Mouse (Mus musculus): Measurements from ENCODE around the gene Prpf19.

The Prpf19 gene

DNA sequence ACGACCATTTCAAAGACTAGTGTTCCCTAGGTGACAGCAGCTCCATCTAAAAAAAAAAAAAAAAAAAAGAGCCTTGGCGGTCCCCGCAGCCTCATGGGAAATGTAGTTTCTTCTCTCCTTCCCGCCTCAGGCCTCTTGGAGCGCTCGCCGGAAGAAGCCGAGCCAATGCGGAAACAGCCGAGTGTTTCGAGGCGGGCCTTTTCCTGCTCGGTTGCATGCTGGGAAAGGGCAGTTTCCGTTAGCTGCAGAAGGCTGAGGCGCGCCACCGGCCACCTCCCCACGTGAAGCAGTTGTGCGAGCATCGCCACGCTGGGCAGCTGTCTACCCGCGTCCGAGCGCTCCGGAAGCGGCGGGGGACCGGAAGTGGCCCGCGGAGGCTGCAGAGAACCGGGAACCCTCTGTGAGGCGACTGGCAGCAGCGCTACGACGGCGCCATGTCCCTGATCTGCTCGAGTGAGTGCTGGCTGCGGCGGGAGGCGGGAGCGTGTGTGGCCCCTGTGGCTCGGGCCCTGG, at the start of gene Prpf19:
TSS of gene Prpf19 (plus strand) at position 216 of the 513 bp plus-strand sequence.
- under 1% methylated on average over 43 of the region's 43 CpGs for WGBS

DNA sequence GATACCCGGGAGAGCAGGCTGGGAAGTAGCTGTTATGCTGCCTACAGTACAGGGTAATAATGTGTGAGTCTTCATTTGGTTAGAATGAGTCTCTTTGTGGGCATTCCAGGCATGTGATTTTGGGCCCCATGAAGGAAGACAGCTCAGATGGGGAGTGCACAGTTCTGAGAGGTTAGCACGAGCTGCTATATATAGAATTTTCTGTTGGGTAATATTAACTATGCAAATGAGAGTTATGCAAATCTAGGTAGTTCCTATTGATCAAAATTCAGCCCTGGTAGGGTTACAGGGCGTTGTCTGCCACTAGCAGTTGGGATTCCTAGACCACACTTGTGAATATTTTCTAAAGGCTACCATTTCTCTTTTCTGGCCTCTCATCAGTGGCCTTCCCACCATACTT, 49.6 kb upstream of the Prpf19 start:
- 78% methylated on average over 3 of the region's 3 CpGs for WGBS

DNA sequence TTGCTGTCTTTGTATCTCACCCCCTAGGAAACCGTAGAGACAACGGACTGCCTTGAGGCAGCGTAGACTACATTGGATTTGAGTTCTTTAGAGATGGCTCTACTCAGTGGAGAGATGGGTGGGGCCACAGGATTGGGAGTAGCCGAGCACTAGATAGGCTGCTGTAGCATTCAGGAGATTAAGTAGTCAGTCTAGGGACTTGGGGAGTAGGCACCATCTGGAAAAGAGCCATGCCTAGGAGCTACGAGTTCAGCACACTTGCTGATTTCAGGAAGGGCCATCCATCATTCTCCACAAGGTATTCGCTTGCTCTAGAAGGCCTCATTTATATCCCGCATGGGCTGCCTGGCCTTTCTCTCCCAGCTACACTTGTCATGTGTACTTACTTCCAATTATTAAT, 48.9 kb upstream of the Prpf19 start:
- 80% methylated on average over 7 of the region's 7 CpGs for WGBS

DNA sequence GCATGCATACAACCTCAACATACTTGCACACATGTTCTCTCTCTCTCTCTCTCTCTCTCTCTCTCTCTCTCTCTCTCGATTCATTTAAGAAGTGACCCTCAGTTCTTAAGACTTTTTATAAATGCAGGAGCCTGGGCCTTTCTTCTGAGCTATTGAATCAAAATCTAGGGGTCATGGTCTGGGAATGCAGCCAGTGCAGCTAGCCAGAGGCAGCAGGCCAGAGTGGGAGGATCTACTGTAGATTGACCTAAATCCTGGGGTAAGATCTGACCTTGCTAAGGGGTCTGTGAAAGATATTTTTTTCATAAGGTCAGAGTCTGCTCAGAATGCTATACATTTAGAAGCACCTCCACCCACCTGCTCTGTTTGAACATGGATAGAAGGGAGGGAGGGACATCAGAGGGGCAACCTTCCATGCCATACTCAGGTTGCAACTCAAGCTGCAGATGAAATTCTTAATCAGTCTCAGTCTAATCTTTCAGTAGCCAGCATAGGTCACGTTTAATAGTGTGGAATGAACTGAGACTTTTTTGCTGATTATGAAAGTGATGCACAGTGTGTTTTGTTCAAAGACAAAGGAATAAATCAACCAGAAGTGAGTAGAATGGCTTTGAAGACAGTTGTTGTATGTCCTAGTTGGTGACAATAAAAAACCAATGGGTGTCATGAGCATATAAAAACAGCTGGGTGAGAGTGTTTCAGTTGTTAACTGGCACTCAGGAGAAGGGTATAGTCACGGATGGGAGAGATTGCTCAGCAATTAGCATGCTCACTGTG, 47.5 kb upstream of the Prpf19 start:
- WGBS, result 50% methylated on average over 3 of the region's 3 CpGs

DNA sequence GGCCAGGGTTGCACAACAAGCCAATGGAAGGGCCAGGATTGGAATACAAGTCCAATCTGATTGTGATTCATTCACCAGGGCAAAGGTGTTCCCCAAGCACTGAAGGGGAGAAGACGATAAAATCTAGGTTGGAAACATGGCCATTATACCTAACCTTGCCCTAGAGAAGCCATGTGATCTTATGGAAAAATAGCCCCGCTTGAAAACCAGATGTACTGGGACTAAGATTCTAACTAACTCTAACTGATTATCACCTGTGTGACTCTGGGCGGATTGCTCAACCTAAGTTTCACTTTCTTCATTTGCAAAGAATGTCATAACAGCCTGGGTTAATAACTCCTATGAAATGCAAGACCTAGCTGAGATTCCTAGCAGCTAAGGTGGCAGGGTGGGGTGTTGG, 39.6 kb upstream of the Prpf19 start:
- 91% methylated on average over 3 of the region's 3 CpGs for WGBS

DNA sequence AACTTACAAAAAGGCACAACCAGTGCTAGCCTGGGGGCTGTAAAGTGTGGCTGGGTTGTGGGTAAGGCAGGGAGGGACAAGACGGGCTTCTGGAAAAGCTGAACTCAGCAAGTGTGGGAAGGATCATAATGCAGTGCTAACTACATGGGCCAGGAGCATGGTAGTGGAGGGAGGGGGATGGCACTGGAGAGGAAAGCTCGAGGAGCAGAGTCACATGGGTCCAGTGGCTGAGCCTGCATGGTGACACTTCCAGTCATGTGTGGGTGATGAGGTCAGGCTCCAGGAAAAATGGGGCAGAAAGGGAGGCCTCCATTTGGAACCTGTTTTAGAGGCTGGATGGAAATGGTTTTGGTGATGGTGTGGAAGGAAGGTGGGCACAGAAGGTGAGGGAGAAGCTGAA, 38.5 kb upstream of the Prpf19 start:
- WGBS, result 21% methylated on average over 2 of the region's 2 CpGs

DNA sequence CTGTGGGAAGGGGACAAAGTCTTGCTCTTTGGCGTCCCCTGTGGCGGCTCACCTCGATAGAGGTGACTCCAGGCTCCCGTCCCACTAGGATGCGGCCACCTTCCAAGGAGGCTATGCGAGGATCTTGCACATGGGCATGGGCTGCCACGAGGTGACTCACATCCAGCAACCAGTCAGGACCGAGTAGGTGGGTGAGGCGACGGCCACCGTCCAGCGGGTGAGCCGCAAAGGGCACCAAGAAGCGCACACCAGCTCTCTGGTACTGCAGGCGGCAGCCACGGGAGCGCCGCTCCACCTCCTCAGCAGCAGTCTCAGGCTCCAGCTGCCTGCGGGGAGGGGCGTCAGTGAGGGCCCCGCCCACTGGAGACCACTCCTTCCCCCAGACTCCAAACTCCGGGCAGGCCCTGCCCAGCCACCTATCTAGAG, 34.9 kb upstream of the Prpf19 start:
- 48% methylated on average over 22 of the region's 22 CpGs for WGBS

DNA sequence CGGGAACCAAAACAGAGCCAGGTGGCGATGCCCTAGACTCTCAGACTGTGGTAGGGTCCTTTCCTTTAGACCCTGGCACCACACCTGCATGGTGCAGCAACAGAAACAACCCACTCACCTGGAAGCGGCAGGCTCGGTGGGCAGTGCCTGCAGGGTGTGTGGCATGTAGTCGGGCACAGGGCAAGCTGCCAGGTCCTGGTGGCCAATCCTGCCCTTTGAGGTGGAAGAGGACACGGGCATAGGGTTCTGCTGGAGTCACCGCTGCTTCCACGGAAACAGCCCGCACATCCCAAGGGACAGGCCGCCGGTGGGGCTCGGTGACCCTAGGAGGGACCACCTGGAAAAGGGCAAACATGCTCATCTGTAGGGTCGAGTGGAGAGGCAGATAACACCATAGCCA, 28.7 kb upstream of the Prpf19 start:
- 91% methylated on average over 13 of the region's 13 CpGs for WGBS

DNA sequence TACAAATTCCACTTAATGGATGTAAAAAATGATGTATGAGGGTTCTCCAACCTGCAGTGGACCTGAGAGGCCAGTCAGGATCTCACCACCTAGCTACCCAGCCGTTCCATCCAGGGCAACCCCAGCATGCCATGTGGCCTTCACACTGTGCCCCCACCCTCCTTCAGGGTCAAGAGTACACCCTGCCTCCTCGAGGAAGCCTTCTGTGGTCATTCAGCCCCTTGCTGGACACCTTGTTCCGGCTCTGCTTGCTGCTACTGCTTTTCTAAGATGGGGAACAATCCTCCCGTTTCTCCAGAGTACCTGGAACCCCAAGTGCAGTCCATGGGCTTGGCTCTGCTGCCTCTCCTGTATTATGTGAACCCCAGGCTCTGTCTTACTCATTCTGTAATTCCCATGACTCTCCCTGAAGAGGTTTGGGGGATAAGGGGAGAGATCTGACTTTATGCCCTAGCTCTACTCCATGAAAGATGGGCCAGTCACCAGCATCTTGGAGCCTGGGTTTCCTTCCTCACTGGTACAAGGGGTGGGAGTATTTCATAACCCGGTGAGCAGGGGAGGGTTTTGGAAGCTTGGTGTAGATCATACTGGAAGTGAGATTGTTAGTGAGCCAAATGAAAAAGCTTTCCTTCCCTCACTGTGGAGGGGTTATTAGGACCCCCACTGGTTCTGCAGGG, 26.9 kb upstream of the Prpf19 start:
- WGBS, result 26% methylated on average over 5 of the region's 5 CpGs

DNA sequence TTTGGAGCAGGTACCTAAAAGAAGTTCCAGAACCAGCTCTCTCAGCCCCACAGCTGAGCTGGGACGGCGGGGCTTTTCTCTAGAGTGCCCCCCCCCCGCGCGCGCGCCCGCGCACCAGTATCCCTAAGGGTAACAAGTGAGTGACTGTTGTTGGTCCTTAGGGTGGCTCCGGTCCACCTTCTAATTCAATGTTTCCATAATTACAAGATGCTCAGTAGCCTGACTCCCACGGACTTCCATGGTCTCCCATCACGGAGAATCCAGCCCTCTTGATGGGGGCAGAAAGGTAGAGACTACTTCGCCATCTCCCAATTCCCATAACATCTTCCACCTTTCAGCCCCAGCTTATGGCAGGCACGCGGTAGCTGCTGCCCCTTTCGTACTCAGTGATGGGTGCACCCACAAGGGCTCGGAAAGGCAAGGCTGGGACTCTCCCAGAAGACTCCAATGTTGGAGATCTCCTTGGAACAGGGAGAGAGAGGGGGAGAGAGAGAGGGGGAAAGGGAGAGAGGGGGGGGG, 26.3 kb upstream of the Prpf19 start:
- WGBS, result 2% methylated on average over 17 of the region's 17 CpGs

DNA sequence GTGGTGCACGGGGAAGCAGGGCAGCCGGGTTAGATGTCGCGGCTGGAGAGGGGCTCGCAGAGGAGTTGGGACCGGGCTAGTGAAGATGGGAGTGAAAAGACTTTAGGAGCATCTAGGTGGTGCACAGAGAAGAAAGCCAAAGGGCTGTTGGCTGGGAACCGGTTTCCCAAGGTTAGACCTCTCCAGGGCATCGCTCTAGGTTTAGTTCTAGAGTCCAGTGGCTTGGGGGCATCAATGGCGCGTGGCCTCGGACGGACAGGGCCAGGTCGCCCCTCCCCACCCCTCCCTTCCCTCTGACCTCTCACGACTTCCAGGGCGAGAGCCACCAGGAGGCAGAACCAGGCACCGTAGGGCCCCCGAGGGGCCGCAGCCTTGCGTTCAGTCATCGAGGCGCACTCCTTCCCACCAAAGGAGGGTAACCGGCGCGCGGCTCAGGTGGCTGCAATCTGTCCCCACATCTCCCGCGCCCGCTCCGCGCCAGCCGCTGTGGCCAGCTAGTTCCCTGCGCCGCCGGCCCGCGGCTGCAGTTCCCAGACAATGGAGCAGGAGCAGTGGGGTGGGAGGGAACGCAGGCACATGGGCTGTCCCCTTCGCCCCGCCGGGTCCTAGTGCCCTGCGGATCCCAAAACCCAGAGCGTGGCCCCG, 25.7 kb upstream of the Prpf19 start:
- WGBS, result under 1% methylated on average over 43 of the region's 43 CpGs

DNA sequence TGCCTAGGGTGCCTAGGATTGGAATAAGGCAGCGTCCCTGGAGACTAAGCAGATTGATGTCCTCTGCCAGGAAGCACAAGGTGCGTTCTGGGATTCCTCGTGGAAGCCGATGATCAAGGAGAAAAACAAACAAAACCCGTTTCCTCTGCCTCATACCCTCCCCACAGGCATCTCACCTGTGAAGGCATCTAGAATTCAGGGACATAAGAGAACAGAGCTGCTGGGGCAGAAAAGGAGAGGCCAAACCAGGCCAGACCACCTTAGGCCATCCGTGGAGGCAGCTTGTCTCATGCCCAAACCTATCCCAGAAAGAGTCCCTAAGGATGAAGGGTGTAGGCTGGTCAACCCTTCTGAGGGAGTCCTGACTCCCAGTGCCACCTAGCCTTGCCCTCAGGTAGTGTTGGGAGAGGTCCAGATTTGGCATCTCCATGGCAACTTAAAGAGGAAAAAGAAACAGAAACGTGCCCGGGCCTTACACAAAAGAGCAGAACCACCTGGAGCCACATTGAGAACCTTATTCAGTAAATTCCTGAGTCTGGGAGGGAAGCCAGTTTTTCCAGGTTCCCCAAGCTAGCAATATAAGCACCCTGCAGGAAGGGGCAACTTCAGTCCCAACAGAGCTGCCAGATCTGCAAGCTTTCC, 25.0 kb upstream of the Prpf19 start, which contains the start of gene Tmem132a:
TSS of gene Tmem132a (minus strand) at position 55 of the 642 bp plus-strand sequence.
- 7% methylated on average over 8 of the region's 8 CpGs for WGBS

DNA sequence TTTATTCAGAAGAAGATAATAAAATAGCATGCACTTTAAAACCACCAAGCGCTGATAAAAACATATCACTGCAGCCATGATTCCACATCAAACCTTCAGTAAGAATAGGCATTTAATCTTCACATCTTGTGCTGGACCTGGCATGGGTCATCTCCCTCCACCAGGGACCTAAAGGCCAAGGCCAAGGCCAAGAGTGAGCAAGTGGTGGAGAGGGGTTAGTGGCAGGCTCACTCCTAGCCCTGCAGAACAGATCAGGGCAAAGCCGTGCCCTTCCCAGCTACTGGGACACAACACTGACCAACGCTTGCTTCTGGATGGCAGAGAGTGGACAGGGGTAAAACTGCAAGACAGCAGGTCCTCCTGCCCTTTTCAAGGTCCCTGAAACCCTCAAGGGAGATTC, 24.4 kb upstream of the Prpf19 start:
- WGBS, result 85% methylated on average over 3 of the region's 3 CpGs

DNA sequence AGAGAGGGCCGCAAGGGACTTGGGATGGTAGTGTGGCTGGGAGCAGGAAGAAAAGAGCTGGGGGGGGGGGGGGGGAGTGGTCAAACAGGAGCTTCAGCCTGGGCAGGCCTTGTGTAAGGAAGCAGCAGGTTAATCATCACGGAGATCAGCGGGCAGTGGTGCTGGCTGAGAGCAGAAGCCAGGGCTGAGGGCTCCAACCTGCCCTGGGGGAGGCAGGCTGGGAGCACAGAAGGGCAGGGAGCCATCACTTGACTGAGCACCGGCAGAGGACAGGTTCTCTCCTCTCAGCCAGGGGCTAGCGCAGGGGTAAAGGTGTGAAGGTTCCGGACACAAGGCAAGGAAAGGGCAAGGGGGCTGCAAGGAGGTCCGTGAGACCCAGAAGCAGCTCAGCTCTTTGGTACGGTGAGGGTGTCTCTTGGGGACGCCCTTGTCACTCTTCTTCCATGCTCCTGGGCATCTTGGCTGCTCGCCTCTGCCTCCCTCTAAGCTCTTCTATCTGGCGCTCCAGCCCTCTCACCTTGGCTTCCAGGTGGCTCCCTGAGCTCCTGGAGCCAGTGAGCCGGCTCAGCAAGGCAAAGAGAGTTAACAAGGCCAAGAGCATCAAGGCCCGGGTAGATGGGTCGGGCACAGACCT, 23.6 kb upstream of the Prpf19 start:
- 82% methylated on average over 14 of the region's 14 CpGs for WGBS

DNA sequence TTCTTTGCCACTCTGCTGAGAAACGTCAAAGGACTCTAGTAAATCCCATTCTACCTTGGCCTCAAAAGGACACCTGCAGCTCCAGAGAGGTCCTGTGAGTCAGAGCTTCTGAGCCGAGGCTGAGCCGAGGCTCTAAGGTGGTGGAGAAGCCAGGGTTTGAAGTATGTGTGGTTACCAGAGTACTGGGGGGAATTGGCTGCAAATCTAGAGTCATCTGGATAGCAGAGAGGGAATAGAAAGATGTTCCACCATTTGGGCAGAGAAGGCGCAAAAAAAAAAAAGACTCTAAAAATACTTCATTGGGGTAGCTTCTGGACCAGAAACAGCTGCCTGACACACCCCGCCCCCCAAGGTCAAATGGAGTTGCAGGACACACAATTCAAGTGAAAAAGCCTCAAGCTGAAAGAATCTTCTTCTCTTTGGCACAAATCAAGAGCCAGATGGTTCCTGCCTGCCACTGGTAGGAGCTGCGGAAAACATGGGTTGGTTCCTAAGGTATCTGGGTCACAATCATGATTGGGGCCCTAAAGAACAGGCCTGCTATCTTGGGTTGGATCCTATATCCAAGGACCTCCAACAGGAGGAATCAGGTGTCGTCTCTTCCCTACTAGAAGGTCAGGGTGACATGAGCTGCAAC, 16.7 kb upstream of the Prpf19 start:
- WGBS, result 53% methylated on average over 7 of the region's 7 CpGs

DNA sequence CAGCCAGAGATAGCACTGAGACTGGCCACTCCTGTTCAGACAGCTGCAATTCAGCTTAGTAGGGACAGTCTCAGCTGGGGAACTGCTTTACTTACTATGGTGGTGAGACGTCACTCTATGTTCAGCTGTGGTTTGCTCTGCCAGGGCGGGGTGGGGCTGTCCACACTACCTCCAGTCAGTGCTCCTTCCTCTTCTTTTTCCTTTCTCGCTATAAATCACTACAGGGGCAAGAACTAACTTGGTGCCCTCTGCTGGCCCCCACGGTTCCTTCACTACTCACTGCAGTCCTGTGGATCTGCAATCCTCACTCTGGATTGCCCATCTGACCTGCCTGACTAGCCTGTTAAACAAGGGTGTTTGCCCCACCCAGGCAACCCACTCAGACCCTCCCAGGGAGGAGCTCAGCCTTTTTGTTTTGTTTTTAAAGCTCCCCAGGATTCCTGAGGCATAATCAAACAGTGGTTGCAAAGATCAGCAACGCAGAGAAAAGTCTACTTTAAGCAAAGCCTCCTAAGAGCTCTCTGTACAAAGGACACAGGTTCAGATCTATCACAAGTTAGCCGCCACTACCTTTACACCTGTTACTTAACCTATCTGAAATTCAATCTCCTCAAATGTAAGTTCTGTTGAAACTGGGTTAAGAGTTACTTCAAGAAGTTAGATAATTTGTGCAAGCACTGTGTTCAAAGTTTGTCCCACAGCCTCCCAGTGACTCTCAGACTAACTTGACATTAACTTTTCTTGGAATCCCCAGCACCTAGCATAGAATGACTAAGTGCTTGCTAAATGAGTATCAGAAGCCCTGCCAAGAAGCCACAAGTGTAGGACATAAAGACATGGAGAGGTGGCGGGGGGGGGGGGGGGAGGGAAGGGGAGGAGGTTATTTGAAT, 14.7 kb upstream of the Prpf19 start:
- WGBS, result 20% methylated on average over 7 of the region's 7 CpGs

DNA sequence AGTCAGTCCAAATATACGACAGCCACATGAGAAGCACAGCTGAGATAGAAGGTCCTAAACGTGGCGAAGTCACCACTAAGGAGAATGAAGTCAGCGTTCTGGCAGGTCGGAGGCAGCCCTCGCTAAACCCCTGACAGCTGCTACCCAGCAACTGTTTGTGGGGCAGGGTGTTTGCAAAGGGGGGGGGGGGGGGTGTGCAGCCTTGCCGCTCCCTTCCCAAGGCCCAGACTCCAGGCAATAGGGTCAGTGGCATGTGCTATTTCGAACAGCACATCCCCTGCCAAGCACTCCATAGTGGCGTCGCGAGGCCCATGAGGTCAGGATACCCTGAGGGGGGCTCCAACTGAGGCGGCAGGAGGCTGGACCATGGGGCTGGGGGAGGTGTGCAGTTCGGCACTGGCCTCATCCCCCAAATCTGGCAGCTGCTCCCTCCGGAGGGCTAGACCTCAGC, 14.0 kb upstream of the Prpf19 start:
- WGBS, result under 1% methylated on average over 14 of the region's 14 CpGs

DNA sequence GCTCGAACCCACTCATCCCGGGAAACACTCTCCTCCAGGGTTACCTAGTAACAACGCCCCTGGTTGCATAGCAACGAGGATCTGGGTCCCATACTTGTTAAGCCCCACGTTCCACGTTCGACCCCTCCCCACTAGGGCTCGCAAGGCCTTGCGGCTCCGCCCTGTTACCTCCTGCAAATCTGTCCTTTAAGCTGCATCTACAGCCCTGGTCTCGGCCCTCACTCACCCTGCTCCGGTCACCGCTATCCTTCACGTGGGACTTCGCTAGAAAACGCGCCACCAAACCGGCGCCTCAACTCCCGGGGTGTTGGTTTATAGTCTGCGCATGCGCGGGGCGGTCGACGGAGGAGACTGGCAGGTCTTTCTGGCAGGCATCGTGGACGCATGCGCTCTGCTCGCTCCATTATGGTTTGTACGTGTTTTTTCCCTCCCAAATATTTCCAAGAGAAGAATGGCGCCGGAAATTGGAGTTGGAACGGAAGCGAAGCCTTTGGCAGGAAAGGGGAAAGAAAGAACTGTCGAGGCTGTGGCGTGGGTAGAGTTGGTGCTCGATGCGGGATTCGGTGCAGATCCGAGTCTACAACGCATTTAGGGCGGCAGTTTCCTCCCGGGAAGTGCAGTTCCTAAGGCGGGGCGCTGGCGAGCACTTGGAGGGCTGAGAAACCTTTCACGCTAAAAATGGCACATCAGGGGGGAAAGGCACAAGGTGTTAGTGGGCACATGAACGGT, 13.4 kb upstream of the Prpf19 start, which contains the start of gene Tmem109:
TSS of gene Tmem109 (minus strand) at position 576 of the 729 bp plus-strand sequence.
- under 1% methylated on average over 49 of the region's 49 CpGs for WGBS

DNA sequence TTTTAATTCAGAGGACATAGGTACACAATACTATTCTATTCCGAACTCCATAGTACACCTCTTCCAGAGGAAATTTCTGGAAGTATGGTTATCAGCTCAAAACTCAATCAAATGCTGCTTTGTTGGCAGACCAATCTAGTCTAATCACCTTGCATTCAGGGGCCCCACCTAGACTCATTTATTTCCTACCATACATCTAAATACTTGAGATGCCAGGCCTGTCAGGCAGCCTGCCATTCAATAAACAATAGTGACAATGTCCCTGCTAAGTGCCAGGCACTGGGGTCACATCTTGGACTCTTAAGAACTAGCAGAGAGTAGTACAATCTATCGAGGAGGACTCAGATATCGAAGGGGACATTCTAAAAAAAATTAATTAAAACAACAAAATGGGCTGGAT, 2.8 kb upstream of the Prpf19 start:
- 87% methylated on average over 3 of the region's 3 CpGs for WGBS

Measured in cerebral cortex, adult 2 months (tissue).